Mouse (Mus musculus): ENCODE results near the gene Lcn2. TPM values are rescaled to one million over a fixed set of nuclear protein-coding genes. Genes with fewer than 3 reads are reported as not detected.

The Lcn2 gene
- total RNA-seq, 2 experiments from 2014 or later: 3.1 to 3.4 TPM

- no peak for DNase-seq
Observed at GRCm38 (mm10) chr2:32412742-32413531, 24.9 kb upstream of the Lcn2 start.

DNA sequence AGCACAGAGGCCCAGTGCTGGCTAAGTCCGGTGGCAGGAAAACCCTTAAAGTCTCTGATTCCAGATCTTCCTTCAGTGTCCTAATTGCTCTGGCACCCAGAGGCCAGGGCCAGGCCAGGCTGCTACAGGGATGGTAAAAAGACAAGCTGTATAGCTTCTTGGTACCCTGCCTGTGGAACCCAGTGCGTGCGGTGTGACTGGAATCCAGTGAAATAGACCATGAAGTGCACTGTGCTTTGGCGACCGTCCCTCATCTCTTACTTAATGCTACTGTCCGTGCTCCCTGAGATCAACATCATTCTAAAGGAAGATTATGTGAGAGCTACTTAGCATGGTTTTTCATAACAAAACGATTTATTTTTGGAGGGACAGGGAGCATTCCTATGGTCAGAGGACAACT, 23.4 kb upstream of the Lcn2 start:
- DNase-seq: no peak

GRCm38 (mm10) chr2:32408429-32409424, 20.7 kb upstream of the Lcn2 start:
- DNase-seq: no peak

- DNase-seq: no peak
Observed at GRCm38 (mm10) chr2:32407144-32407824, 19.2 kb upstream of the Lcn2 start.

GRCm38 (mm10) chr2:32404663-32405062, 16.6 kb upstream of the Lcn2 start:
- peak; percentile 97 for DNase-seq

GRCm38 (mm10) chr2:32396695-32397094, 8.6 kb upstream of the Lcn2 start:
- no peak for DNase-seq

DNA sequence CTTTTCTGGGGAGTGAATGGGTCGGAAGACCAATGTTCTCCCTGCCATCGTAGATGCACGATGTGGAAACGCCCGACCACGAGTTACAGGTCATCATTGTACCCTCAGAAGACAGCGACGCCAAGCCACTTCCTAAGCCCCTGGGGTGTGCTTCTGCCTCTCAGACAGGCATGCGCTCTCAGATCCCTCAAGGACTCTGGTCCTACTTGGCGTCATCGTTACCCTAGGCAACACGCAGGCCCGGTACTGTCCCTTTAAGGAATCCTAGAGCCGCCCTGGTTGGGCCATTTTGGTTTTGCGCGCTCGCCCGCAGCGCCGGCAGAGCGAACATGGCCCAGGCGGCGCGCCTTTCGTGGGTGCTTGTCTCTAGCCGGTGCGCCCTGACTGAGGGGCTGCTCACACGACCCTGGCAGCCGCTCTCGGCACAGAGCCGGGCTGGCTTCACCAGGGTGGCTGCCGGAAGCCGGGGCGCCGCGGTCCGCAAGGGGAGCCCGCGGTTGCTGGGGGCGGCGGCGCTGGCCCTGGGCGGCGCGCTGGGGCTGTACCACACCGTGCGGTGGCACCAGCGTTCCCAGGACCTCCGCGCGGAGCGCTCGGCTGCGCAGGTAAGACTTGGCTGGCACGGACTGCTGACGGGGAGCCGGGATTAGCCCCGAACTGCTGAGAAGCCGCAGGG, 8.0 kb upstream of the Lcn2 start:
- DNase-seq: peak; percentile 90

GRCm38 (mm10) chr2:32395484-32395945, 7.5 kb upstream of the Lcn2 start, which contains the start of gene Ptges2:
TSS of gene Ptges2 (plus strand) at chr2:32395896.
- DNase-seq: peak; percentile 94

- DNase-seq: peak; percentile 54
Observed at GRCm38 (mm10) chr2:32394973-32395372, 6.9 kb upstream of the Lcn2 start.

DNA sequence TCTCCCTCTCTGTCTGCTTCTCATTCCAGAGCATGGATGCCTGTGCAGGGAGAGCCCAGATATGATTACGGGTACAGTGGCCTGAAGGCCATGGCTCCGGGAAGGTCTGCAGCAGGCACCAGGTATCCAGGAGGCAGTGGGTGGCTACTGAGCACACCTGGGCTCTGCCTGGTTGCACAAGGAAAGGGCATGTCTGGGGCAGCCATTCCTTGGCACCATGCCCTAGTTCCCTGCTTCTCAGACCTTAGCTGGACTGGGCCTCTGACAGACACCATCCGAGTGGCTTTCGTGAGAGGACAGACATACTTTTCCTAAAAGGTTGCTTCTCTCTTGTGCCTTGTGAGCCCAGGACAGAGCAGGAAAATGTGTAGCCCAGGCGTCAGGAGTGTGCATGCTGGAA, 4.0 kb upstream of the Lcn2 start:
- DNase-seq: peak; percentile 41

DNA sequence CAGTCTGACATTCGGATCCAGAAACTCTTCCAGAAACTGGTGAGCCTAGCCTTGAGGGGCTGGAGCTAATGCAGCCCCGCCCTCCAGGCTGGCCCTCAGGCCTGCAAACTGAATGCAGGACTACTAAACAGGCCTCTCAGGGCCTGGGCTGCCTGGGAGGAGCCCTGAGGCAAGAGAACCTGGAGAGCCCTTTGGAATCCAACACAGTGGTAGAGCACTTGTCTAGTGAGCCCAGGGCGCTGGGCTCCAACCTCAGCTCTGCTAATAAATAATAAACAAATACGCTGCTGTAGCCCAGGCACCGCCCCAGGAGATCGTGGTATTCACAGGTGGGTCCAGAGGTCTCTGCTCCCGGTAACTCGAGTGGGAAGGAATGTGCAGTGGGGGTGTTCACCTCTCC, 2.8 kb upstream of the Lcn2 start:
- no peak for DNase-seq

DNA sequence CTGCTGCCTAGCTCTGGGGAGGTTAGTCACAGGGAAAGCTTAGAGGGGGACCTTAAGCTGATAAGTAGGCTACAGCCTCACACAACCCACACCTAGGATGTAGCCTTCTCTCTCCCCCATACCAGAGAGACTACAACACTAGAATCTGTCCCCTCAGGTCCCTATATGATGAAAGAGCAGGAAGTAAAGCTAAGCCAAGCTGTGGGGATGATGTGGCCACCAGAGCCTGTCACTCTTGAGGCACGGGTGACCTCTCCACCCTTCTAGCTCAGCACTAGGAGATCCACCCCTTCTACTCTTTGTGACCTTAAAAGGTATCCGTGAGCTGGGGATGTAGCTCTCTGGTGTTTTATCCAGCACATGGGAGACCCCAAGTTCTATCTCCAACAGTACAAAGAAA, 1.1 kb upstream of the Lcn2 start:
- no peak for DNase-seq

- no peak for DNase-seq
Observed at GRCm38 (mm10) chr2:32382689-32383088, 5.4 kb downstream of the Lcn2 start.

GRCm38 (mm10) chr2:32381775-32382223, 6.3 kb downstream of the Lcn2 start, which contains the start of gene 1110008P14Rik:
TSS of gene 1110008P14Rik (minus strand) at chr2:32381938.
- DNase-seq: peak; percentile 96

DNA sequence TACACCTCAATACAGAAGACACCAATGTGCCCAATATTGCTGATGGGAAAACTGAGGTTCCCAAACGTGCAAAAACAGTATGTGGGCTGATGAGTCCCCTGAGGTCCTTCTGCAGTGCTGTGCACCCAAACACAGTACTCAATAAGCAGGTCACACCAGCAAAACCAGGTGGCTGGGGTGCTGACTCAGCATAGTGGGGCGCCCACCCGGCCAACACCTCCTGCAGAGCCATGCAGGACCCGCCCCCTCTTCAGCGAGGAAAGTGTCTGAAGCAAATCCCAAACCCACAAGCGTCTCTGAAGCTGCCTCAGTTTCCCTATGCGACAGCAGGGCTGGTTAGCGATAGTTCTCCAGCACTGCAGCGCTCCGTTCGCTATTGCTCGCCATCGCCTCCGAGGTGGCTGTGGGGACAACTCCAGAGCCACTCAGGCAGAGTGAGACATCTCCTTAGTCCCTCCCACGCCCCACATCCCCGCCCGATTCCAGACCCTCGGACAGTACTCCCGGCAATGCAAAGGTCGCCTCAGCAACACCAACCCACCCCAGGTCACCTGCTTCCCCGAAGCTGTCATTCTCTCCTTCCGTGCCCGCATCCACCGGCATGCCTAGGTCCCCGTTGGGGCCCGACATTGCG, 6.8 kb downstream of the Lcn2 start:
- no peak for DNase-seq

- DNase-seq: no peak
Observed at GRCm38 (mm10) chr2:32380001-32380500, 8.0 kb downstream of the Lcn2 start.

- no peak for DNase-seq
Observed at GRCm38 (mm10) chr2:32376963-32377362, 11.1 kb downstream of the Lcn2 start.

- no peak for DNase-seq
Observed at GRCm38 (mm10) chr2:32375317-32375940, 12.6 kb downstream of the Lcn2 start.

DNA sequence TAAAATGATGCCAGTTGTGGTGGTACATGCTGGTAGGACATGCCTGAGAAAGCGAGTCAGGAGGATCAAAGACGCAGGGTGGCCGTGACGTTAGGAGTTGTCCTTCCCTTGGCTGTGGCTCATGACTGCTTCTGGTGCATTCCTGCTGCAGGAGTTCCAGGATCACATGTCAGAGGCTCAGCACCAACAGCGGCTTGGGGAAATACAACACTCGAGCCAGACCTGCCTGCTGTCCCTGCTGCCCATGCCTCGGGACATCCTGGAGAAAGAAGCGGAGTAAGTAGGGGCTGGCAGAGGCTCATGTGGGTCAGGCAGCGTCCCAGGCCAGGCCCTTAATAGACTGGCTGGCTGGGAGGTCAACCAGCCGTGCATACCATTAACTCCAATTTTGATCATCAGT, 13.9 kb downstream of the Lcn2 start:
- DNase-seq: no peak

DNA sequence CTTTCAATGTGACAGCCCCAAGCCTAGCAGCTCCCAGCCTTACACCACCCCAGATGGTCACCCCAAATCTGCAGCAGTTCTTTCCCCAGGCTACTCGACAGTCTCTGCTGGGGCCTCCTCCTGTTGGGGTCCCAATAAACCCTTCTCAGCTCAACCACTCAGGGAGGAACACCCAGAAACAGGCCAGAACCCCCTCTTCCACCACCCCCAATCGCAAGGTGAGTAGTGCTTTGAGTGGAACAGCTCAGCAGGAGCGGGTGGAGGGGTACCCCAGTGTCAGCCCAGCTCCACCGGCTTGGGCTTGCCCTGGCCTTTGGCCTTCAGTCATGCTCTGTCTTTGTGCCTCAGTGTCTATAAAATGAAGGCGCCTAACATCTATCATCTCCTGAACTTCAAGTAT, 20.7 kb downstream of the Lcn2 start:
- no peak for DNase-seq

GRCm38 (mm10) chr2:32364121-32364520, 23.9 kb downstream of the Lcn2 start:
- no peak for DNase-seq

Measured in heart, postnatal 4 days (tissue).